Mouse (Mus musculus) gastrocnemius, postnatal 4 days (tissue): ENCODE measurements around the gene Lzts2. TPM values are rescaled to one million over a fixed set of nuclear protein-coding genes. Genes with fewer than 3 reads are reported as not detected.
"Not testable (repeated sequence)": the region's sequence is repeated elsewhere in the genome, so short reads cannot be mapped to it uniquely, and the experiment has no call there.

Experiments
- DNase-seq, 2 experiments: peaks; one replicate each; pipeline ENCODE4 v3.0.0; 2021 to 2022; ENCODE audit warnings: low spot score in 2 of 2, mixed read lengths in 2 of 2
- total RNA-seq, 2 experiments: library from RNA; stranded (reverse); gene quantifications; 2 replicates each; pipeline ENCODE4 v1.2.3; 2021

Lzts2 gene
- total RNA-seq, 2 experiments from 2014 or later = 58.5 to 59.4 TPM

- DNase-seq = no peak
Measured at GRCm38 (mm10) chr19:45023993-45024392, 9.8 kb downstream of the Lzts2 start.

- no peak for DNase-seq
Measured at GRCm38 (mm10) chr19:45024775-45025174, 10.6 kb downstream of the Lzts2 start.

GRCm38 (mm10) chr19:45025937-45026568, 11.8 kb downstream of the Lzts2 start:
- no peak for DNase-seq

GRCm38 (mm10) chr19:45026958-45027670, 12.9 kb downstream of the Lzts2 start:
- DNase-seq = no peak

GRCm38 (mm10) chr19:45027848-45028247, 13.6 kb downstream of the Lzts2 start:
- no peak for DNase-seq

GRCm38 (mm10) chr19:45028746-45029145, 14.5 kb downstream of the Lzts2 start:
- DNase-seq = no peak

GRCm38 (mm10) chr19:45029571-45029970, 15.4 kb downstream of the Lzts2 start:
- DNase-seq = no peak

GRCm38 (mm10) chr19:45030111-45030510, 15.9 kb downstream of the Lzts2 start:
- peak in 1 of 2 experiments; percentile 75 for DNase-seq

GRCm38 (mm10) chr19:45030746-45031693, 16.8 kb downstream of the Lzts2 start:
- DNase-seq = peak in 1 of 2 experiments; percentile 78

- peak in 1 of 2 experiments; percentile 74 for DNase-seq
Measured at GRCm38 (mm10) chr19:45031780-45032179, 17.6 kb downstream of the Lzts2 start.

- no peak for DNase-seq
Measured at GRCm38 (mm10) chr19:45032570-45033332, 18.5 kb downstream of the Lzts2 start.

- peak in 1 of 2 experiments; percentile 71 for DNase-seq
Measured at GRCm38 (mm10) chr19:45036867-45037266, 22.7 kb downstream of the Lzts2 start.

- not testable (repeated sequence) for DNase-seq
Measured at GRCm38 (mm10) chr19:45038198-45038597, 24.0 kb downstream of the Lzts2 start.

GRCm38 (mm10) chr19:45040214-45040613, 26.0 kb downstream of the Lzts2 start:
- no peak for DNase-seq

GRCm38 (mm10) chr19:45044389-45044927, 30.2 kb downstream of the Lzts2 start:
- DNase-seq = no peak

GRCm38 (mm10) chr19:45045236-45045635, 31.0 kb downstream of the Lzts2 start:
- DNase-seq = no peak

- no peak for DNase-seq
Measured at GRCm38 (mm10) chr19:45045651-45046050, 31.4 kb downstream of the Lzts2 start, which contains the start of gene Pdzd7. Gene Pdzd7 (minus strand): TSS chr19:45045717.

- DNase-seq = peak in 1 of 2 experiments; percentile 81
Measured at GRCm38 (mm10) chr19:45046523-45047321, 32.5 kb downstream of the Lzts2 start.

GRCm38 (mm10) chr19:45047417-45047934, 33.3 kb downstream of the Lzts2 start, which contains the start of gene Sfxn3:
Gene Sfxn3 (plus strand): TSS chr19:45047503.
- DNase-seq = peak; percentile 94 to 96
